Mouse (Mus musculus): ENCODE measurements around the gene Pfkfb3.

Gene Pfkfb3

DNA sequence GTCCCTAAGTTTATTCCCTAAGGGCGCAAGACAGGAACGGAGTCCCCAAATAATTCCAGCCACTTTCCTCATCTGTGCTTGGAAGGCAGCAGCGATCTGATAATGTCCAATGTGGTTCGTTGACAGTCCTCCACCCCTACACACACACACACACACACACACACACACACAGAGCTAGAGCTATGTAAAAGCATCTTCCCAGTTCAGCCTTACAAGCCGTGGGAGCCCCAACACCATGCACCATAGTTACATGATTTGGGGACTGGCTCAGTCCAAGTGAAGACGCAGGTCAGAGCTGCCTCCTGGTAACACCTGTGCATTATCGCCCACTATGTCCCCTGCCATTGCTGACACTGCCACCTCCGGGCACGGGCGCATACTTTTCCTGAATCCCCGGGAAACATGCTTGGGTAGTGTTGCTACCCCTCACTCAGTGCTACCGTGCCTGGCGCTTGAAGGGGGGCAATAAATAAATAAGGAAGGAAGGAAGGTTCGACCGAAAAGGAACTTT lies 51.6 kb downstream of the Pfkfb3 start:
- no peak for DNase-seq (ENCODE audit: low read depth, low spot score)

DNA sequence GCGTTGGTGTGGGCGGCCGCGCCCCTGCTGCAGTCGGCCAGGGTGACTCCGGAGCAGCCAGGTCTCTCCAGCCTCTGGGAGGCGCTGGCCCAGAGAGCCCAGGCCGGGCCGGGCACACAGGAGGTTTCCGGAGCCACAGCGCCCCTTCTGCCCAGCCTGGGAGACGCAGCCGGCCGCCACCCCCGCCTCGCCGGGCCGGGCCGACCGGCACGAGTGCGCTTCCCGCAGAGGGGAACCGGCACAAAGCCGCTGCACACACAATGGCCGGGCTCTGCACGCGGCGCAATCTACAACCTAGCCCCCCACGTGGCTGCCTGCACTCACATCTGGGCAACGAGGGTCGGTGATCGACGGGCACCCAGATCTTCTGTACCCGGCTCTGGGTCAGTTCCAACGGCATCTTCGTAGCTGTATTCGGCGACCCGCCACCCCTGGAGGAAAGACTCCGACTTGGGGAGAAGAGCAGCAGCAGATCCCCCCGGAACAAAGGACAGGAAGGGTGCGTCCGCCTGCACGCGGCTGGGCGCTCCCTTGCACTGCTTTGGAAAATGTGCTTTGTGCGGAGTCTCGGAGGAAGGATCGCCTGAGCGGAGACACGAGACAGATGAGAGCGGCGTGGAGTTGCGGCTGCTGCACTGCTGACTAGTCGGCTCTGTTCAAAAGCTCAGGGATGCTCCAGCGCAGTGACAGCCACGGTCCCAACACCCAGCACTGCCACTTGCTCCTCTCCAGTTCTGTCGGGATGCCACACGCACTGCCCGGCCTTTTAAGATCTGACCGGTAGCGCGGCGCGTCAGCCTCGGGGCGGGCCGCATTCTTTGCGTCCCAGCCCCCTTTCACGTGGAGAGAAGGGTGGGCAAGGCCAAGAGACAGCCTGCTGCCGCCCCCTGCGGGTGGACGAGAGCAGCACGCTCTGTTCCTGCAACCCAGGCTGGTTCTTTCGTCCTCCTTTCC lies 52.3 kb downstream of the Pfkfb3 start:
- DNase-seq (ENCODE audit: low read depth, low spot score) = peak; percentile 95

DNA sequence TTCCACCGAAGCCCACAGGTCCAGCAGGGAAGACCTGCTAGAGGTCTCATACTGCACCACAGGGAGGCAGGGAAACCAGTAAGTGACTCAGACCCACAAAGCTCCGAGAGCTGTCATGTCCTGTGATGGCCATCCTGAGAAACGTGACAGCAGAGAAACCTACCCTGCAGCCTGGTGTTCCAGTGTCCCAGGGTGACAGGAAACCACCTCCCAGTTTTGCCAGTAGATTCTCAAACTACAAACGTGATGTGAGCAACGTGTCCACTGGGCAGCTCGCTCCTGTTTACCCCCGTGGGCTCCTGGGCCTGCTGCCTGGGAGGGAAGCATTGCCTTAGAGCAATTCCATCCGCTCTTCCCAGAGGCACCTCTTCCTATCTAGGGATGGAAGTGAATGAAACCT lies 53.2 kb downstream of the Pfkfb3 start:
- DNase-seq (ENCODE audit: low read depth, low spot score) = no peak

DNA sequence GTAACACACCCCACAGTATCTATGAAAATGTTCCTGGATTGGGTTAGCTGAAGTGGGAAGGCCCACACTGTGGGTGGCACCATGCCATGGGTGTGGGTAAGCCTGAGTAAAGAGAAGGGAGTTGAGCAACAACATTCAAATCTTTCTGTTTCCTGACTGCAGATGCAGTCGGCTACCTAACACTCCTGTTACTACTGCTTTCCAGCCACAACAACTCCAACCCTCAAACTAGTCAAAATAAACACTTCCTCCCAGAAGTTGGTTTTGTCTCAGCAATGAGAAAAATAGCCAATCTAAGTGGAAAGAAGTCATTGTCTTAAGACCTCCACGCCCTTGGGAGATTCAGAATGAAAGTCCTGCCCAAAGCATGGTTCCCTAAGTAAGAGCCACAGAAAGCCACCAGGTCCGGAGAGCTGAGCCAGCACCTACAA lies 57.3 kb downstream of the Pfkfb3 start:
- DNase-seq (ENCODE audit: low read depth, low spot score) = peak; percentile 54

DNA sequence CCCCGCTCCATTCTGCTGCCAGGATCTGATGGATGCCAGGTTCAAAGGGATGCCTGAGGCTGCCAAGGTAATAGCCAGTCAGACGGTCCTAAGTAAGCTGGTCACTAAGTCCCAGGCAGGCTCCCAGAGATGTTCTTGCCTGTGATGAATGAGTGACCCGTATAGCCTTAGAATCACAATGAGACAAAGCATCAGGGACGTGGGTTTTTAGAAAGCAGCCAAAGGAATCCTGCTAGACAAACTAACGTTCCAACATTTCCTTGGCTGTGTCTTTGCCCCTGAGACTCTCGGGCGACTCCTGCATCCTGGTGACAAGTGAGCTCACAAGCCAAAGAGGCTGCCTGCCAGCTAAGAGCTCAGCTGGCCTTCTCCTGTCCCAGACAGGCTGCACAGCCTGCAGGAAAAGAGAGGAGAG lies 59.0 kb downstream of the Pfkfb3 start:
- DNase-seq (ENCODE audit: low read depth, low spot score) = no peak

DNA sequence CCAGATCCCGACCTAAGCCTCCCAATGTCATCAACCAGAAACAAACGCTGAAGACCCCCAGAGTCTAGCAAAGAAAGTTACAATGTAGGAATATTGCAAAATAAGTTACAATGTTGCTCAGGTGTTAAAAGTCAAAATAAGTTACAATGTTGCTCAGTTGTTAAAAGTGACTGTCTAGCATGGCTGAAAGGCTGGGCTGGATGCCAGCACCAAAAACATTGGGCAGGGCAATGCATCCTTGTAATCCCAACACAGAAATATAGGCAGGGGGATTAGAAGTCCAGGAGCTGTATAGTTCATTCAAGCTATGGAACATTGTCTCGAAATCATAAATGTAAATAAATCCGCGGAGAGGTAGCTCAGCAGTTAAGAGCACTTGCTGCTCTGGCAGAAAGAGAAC lies 61.0 kb downstream of the Pfkfb3 start:
- DNase-seq (ENCODE audit: low read depth, low spot score) = no peak

DNA sequence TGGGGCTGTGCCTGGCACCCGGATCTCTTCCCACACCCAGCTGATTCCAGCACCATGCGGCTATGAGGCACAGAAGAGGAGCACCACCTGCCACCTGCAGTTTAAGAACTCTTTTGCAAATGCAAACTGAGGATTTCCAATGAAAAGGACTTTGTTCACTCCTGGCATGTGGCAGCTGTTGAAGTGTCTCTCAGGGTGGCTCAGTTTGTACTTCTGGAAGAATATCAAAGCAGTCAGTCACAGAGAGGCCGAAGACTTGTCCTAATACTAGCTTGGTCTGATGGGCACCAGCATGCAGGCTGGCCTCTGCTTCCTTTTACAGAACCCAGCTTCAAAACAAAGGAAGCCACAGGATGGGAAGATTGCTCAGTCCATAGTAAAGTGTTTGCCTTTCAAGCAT lies 62.4 kb downstream of the Pfkfb3 start:
- no peak for DNase-seq (ENCODE audit: low read depth, low spot score)

DNA sequence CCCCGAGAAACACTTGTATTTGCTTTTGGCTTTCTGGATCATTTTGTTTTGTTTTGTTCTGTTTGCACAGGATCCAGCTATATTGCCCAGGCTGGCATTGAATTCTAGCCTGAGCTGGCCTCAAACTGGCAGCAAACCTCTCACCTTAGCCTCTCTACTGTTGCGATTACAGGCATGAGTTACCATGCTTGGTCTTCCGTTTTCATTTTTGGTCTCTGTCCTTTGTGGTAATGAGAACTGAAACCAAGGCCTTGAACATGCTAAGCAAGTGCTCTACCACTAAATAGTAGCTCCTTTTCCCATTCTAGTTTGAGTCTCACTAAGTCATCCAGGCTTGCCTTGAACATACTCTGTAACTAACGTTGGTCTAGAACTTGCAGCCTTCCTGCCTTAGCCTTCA lies 63.3 kb downstream of the Pfkfb3 start:
- peak; percentile 77 for DNase-seq (ENCODE audit: low read depth, low spot score)

DNA sequence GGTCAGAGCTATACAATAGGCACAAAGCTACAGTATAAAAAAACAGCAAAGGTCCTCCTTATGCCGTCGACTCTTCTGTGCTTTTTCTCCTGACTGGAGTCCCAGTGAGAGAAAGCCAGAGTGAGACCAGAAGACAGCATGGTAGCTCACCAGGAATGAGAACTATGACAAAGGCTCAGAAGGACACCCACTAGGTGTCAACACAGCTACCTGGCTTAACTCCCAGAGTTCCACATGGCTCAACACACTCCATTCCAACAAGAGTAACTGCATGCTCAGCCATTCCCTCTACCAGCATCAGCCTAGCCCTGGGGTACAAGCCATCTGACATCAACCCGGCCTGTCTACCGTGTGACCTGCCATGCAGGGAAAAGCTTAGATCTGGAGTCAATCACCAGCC lies 70.7 kb downstream of the Pfkfb3 start:
- DNase-seq (ENCODE audit: low read depth, low spot score) = no peak

DNA sequence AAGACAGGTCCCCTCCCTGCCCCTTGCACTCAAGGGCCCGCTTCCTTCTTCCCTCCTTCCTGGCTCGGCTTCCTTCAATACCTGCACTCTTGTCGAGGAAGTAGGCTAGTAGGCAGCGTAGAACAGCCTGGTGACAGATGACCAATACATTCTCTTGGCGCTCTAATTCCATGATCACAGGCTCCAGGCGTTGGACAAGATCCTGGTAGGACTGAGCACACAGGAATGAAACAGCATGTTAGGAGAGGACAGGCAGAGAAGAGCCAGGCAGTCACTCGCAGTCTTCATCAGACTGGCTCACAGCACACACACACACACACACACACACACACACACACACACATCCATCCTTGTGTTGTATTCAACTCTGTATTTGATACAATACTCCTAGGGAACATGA lies 71.5 kb downstream of the Pfkfb3 start:
- DNase-seq (ENCODE audit: low read depth, low spot score) = no peak

DNA sequence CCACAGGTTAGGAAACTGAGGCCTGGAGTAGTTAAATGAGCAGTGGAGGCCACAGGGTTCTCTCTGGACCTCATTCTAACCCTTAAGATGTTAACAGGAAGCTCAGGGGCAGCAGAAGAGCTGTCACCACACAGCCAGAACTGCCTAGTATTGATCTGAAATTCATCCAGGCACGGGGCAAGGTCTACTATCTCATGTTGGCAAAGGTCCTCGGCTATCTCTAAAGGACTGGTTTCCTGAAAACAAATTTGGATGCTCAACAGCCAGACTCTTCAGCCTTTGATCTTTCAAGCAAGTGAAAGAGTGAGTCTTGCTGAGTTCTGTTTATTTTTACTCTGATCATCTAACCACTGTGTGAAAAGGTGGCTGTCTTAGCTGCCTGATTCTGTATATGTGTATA lies 74.9 kb downstream of the Pfkfb3 start:
- DNase-seq (ENCODE audit: low read depth, low spot score) = no peak

DNA sequence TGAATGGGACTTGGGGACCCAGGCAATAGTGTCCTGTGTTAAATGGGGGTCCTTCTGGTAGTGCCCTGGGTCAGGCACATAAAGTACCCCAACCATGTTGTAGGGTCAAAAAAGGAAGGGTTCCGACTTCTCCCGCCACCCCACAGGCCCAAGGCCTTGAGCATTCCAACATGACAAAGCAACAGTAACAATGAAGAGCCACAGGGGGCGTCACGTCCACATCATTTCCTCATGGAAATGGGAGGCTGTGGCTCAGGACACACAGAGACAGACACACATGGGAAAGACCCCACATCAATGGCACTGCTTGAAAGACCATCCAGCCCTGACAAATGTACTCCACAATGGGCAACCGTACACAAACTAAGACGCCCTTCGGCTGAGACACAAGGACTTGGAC lies 78.6 kb downstream of the Pfkfb3 start:
- DNase-seq (ENCODE audit: low read depth, low spot score) = no peak

DNA sequence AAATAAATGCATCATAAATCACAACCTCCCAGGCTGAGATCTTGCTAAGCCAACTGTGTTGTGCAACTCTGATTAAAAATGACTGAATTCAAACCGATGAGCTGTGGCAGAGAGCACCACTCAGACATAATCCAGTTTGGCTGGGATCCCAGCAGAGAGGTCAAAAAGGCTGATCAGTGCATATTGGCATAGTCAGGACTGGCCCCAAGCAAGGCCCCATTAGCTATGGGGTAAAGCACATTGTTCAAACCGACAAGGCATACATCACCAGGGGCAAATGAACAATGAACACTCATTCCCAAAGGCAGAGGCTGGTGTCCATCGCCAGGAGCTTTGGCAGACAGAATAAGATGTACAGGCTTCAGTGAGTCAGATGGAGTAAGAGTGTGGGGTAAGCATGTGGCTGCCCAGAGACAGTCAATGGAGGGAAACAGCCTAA lies 89.2 kb downstream of the Pfkfb3 start:
- no peak for DNase-seq (ENCODE audit: low read depth, low spot score)

DNA sequence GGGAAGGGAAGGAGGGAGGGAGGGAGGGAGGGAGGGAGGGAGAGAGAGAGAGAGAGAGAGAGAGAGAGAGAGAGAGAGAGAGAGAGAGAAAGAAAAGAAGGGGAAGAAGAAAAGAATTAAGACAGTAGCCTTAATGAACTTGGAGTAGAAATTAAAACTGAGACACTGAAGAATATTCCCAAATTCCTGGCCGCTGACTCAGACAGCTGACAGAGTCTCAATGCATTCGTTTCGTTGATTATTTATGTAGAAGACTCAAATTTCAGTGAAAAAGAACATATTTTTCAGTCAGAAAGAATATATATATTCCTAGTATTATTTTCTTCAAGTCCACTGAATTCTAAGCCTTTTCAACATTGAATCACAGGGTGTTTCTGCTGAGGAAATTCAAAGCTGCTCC lies 92.9 kb downstream of the Pfkfb3 start:
- no peak for DNase-seq (ENCODE audit: low read depth, low spot score)

DNA sequence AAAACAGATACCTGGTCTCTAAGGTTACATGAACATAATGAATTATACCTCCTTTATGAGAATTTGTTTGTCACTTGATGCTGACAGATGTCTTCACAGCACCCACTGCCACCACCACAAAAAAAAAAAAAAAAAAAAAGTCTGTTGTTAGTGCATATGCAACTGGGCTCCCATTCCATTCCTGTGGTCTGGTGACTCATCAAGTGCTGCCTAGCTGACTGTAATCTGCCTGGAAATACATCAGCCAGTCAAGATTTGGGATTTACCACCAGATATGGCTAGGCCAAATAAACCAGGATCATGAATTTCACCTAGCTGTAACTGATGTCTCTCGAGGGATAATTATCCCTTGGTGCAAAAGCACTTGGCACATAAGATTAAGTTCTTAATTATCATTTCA lies 95.4 kb downstream of the Pfkfb3 start:
- DNase-seq (ENCODE audit: low read depth, low spot score) = no peak

DNA sequence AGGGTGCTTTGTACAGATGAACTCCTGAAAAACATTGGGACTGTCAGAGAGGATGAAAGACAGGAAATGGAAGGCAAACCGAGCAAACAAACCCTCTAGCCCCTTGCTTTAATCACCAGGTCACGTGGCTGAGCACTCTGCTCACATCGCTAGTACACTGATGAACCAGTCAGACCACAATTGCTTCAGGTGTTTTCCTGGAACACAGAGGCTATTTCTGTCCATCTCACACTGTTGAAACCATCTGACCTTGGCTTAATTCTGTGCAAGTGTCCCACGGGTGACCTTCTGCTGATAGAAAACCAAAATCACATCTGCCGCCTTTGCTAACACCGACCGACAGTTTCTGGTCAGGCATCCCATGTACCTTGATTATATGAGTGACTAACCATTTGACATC lies 96.0 kb downstream of the Pfkfb3 start:
- DNase-seq (ENCODE audit: low read depth, low spot score) = no peak

DNA sequence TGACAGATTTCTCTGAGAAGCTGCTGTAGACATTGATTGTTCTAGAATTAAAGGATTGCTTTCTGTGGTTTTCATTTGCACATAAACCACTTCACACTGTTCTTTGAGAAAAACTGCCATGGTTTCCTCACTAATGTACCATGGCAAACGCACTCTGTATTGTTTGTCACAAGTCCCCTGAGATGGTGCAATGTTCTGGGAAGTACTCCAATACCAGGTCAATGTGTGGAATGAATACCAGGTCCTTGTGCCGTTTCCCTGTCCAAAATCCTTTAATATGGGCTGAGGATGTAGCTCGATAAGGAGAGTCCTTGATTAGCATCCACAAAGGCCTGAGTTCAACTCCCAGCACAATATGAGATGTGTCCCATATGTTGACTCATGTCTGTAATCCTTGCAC lies 105.2 kb downstream of the Pfkfb3 start:
- DNase-seq (ENCODE audit: low read depth, low spot score) = no peak

DNA sequence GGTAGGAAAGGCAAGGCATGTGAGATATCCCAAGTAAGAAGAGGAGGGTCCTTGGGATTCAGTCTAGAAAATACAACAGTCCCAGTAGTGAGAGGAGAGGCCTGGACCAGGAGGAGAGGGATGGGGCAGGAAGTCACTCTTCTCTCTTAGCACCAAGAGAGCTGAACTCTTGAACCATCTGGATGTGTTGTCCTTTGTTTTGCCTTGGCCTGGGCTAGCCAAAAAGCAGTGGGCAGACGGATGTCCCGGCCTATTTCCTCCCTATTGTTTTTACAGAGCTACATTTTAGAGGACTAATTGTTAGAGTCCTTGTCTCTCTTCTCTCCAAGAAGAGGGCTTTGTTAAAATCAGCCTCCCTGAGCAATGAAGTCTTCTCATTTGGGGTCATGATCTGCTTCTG lies 106.0 kb downstream of the Pfkfb3 start:
- no peak for DNase-seq (ENCODE audit: low read depth, low spot score)

DNA sequence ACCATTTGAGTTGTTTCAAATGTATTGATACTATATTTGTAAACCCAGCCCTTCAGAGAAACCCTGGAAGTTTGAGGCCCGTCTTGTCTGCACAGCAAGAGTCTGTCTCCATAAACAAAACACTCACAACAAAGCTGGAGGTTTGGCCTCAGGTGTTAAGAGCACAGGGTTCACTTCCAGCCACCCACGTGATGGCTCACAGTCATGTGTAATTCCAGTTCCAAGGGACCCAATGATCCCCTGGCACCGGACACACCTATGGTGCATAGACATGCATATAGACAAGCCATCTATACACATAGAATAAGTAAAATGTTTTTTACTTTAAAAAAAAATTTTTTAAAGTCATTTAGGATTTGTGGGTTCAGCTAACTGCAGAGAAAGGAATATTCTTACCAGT lies 108.2 kb downstream of the Pfkfb3 start:
- DNase-seq (ENCODE audit: low read depth, low spot score) = no peak

DNA sequence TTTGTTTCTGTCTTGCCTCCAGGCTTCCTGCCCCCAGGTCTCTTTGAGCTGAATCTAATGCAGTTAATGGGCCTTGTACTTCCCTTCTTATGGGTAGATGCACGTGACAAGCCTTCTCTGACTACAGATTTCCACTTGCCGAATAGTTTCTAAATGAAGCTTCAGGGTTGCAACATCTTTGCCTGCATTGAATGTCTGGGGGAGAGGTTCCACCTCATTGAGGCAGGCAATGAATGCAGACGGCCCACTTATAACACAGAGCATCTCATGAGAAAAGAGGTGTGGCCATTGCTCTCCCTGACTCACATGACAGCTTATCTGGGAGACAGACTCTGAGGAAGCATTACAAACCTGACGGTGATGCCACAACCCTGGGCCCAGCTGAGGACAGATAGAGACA lies 112.0 kb downstream of the Pfkfb3 start:
- DNase-seq (ENCODE audit: low read depth, low spot score) = no peak

DNA sequence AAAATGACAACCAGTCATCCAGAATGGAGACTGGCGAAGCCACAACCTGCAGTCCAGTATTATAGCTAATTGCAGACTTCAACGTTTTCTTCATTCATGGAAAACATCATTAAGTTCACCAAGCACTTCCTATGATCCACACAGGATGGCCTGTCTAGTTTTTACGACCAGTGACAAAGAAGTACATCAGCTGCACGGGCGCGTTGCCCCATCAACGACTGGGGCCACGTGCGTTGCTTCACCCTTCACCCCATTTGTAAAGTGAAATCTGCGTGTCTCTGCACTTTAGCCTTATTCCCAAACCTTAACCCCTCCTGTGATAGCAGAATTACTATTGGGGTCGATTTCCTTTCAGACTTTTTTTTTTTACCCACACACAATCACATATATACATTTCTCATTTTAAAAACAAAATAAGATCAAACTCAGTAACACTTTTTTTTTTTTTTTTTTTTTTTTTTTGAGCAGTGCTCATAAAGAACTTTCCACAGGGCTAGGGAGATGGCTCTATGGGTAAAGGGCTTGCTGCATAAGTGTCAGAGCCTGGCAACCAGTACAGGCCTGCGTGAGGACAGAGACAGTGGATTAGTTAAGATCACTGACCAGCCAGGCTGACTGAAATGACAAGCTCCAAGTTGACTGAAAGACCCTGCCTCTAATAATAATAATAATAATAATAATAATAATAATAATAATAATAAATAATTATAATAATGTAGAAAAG lies 115.5 kb downstream of the Pfkfb3 start:
- DNase-seq (ENCODE audit: low read depth, low spot score) = no peak

DNA sequence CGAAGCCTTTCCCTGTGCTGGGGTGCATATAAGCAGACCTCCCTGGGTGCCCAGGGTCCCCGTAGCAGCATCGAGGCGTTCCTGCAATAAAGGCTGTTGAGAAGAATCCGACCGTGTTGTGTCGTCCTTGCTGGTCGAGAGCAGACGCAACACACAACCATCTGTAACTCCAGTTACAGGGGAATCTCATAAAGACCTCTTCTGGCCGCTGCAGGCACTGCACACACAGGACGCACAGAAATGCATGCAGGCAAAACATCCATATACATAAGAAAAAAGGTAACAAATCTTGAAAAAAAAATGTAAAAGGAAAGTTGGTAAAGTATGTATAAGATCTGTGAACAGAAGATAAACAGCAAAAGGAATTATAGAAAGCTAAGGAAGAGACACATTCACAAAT lies 117.5 kb downstream of the Pfkfb3 start:
- DNase-seq (ENCODE audit: low read depth, low spot score) = no peak

DNA sequence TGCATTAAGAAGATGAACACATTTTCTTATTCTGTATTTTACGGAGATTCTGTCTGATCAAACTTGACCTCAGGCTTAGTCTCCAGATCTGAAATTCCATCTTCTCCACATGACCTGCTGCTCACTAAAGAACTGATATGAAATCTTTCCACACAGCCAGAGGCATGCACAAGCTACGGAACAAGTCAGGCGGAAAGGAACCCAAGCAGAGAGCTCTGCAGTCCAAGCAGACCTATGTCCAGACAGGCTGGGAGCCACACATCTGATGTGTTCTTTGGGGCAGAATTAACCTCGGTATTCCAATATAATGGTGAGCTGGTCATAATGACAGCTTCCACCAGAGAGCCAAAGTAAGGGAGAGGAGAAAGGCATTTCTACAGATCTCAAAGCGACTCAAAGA lies 120.5 kb downstream of the Pfkfb3 start:
- no peak for DNase-seq (ENCODE audit: low read depth, low spot score)

All from A20 (cell line).